Mouse (Mus musculus) liver, embryonic 14 days (tissue): ENCODE measurements around the gene Il23a. TPM values are rescaled to one million over a fixed set of nuclear protein-coding genes. Genes with fewer than 3 reads are reported as not detected.

Experiments
- polyA plus RNA-seq: library from polyadenylated mRNA; depleted of rRNA; stranded (reverse); fragments of >200 nt; gene quantifications from 2 replicates; pipeline ENCODE4 v1.2.3, GENCODE M21; 2012; rRNA removed

Il23a gene
- polyA plus RNA-seq: 0.05 and 0.07 TPM in 2 replicates

DNA sequence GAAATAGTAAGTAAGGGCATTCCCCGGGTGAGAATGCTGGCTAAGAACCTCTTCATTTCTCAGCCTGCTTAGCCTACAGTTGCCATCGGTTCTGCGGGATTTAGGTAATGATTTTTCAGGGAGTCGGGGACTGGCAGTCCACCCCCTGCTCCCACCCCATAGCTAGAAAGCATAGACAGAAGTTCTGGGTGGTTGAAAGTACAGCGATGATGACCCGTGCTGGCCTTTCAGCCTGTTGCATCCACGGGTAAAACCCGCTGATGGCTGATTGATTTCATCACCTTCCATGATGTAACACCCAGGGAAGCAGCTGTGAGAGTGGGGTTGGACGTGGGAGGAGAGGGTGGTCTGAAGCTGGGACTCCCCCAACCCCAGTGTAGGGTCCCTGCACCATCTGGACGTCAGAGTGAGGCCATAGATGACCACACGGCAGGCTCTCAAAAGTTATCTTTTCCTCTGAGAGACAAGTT lies at the start of gene Il23a:
Il23a (minus strand) TSS at position 51 of the 470 bp plus-strand sequence.

DNA sequence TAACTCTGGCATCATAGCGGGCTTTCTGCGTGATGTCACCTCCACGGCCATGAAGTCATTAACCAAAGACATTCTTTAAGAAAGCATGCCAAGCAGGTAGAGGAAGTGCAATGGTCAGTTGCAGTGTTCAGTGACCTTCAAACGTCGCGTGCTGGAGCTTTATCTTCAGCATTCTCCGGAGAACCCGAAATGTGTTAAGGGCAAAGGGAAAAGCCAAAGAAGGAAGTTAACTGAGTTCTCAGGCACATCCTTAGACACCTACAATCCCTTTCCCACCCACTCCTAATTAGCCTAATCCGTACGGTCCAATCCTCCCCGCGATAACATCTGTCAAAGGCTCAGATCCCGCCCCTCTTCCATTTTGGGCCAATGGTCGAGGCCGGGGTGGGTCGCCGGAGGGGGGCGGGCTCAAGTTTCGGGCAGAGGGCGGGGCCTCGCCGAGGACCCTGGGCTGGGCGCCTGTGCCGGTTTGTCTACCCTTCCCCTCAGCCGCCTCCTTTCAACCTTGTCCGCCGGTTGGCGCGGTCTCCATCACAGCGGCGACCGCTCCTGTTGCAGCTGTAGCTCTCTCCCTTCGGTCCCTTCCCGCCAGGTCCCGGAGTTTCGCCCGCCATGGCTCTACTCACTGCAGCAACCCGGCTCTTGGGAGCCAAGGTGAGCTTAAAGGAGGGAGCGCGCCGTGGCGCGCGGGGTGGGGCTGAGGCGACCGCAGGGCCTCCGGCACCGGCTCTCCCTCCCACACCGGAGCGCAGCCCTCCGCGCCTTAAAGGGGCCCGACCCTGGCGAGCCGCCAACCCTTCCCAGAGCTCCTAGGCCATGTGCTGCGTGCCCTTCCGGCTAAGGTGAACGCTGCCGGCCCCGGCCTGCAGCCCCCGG lies 39.0 kb upstream of the Il23a start, which contains the start of gene Cs:
Cs (plus strand) TSS at position 429 of the 876 bp plus-strand sequence.

GRCm38 (mm10) chr10:128322141-128323108 lies 23.9 kb upstream of the Il23a start, which contains the start of gene Cnpy2:
TSS of gene Cnpy2 (plus strand) at chr10:128322459.

DNA sequence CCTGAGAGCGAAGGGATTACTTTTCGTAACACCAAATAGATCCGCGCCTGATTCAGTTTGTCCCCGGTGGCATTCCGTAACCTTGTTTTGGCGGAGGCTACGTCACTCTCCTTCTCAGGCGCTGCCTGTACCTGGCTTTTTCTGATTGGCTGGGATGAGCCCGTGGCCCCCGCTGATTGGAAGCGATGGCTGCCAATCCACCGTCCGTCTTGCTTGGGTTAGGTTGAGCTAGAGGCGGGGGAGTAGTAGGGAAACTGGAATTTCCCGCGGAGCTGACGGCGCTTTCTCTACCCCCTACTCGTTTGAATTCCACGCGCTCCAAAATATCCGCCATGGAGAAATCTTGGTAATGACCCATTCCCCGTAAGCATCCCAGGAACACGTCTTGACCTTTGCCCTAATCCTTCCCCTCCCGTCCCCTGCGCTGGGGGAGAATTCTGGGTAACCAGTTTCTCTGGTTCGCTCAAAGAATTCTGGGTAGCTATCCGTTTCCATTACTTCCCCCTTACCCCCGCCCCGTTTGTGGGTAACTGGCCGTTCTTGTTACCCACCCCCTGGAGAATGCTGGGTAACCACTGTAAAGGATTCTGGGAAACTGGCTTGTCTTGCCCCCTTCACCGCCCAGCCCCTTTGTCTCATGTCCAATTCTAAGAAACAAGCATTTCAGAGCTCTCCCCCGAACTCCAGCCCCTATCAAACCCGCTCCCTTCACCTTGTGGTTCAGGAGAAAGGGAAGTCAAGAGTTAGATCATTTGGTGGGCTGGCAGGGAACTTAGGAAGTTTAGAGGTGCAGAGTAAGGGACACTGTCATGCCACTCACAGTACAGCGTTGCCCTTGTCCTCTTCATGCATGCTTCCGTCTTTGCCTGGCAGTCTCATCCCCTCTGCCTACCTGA lies 4.8 kb upstream of the Il23a start, which contains the start of gene Pan2:
Pan2 (plus strand) TSS at position 210 of the 896 bp plus-strand sequence.

GRCm38 (mm10) chr10:128270287-128270841 lies 28.2 kb downstream of the Il23a start, which contains the start of gene Stat2:
TSS of gene Stat2 (plus strand) at chr10:128270559.

GRCm38 (mm10) chr10:128268371-128268770 lies 30.2 kb downstream of the Il23a start, which contains the start of gene Apof:
TSS of gene Apof (plus strand) at chr10:128268671.

GRCm38 (mm10) chr10:128253677-128254255 lies 44.8 kb downstream of the Il23a start, which contains the start of gene Apon:
TSS of gene Apon (plus strand) at chr10:128254096.

Other genes starting within 250 kb of the Il23a start
- 45.9 and 53.1 TPM in 2 replicates for gene Ptges3, start 239.8 kb downstream of the Il23a start, polyA plus RNA-seq
- gene Atp5b, start 215.5 kb downstream of the Il23a start, polyA plus RNA-seq: 942 and 1,051 TPM in 2 replicates
- 9.0 and 10.6 TPM in 2 replicates for gene Baz2a, start 207.2 kb downstream of the Il23a start, polyA plus RNA-seq
- gene Rbms2, start 118.5 kb downstream of the Il23a start, polyA plus RNA-seq: 10.2 and 10.3 TPM in 2 replicates
- gene Gls2, start 104.3 kb downstream of the Il23a start, polyA plus RNA-seq: 4.7 and 5.8 TPM in 2 replicates
- gene Spryd4, start 86.9 kb downstream of the Il23a start, polyA plus RNA-seq: 11.3 and 14.6 TPM in 2 replicates
- gene Mip, start 72.9 kb downstream of the Il23a start, polyA plus RNA-seq: 0.02 TPM in 2 replicates
- 11.7 and 14.6 TPM in 2 replicates for gene Timeless, start 66.7 kb downstream of the Il23a start, polyA plus RNA-seq
- gene Apon, start 44.7 kb downstream of the Il23a start, polyA plus RNA-seq: 0.76 and 0.77 TPM in 2 replicates
- gene Apof, start 30.1 kb downstream of the Il23a start, polyA plus RNA-seq: 55.6 and 67.0 TPM in 2 replicates
- 6.0 and 7.8 TPM in 2 replicates for gene Stat2, start 28.2 kb downstream of the Il23a start, polyA plus RNA-seq
- 11.6 and 14.5 TPM in 2 replicates for gene Pan2, start 4.6 kb upstream of the Il23a start, polyA plus RNA-seq
- 40.1 and 42.6 TPM in 2 replicates for gene Cnpy2, start 23.7 kb upstream of the Il23a start, polyA plus RNA-seq
- gene Cs, start 39.0 kb upstream of the Il23a start, polyA plus RNA-seq: 77.6 and 86.0 TPM in 2 replicates
- 6.3 and 7.8 TPM in 2 replicates for gene Coq10a, start 70.2 kb upstream of the Il23a start, polyA plus RNA-seq
- 6.6 and 7.5 TPM in 2 replicates for gene Ankrd52, start 78.4 kb upstream of the Il23a start, polyA plus RNA-seq
- 27.1 and 33.4 TPM in 2 replicates for gene Slc39a5, start 102.5 kb upstream of the Il23a start, polyA plus RNA-seq
- gene Nabp2, start 112.7 kb upstream of the Il23a start, polyA plus RNA-seq: 23.4 and 25.4 TPM in 2 replicates
- gene Rnf41, start 112.9 kb upstream of the Il23a start, polyA plus RNA-seq: 5.3 and 6.0 TPM in 2 replicates
- 29.4 and 31.2 TPM in 2 replicates for gene Smarcc2, start 160.5 kb upstream of the Il23a start, polyA plus RNA-seq
- gene Myl6, start 195.4 kb upstream of the Il23a start, polyA plus RNA-seq: 684 and 704 TPM in 2 replicates
- 1.3 and 2.6 TPM in 2 replicates for gene Myl6b, start 199.9 kb upstream of the Il23a start, polyA plus RNA-seq
- gene Esyt1, start 227.1 kb upstream of the Il23a start, polyA plus RNA-seq: 8.9 and 10.3 TPM in 2 replicates
- gene Zc3h10, start 249.0 kb upstream of the Il23a start, polyA plus RNA-seq: 3.4 and 3.9 TPM in 2 replicates